ENCODE assay signal across 8 mouse cellular contexts in the genomic region with DNA sequence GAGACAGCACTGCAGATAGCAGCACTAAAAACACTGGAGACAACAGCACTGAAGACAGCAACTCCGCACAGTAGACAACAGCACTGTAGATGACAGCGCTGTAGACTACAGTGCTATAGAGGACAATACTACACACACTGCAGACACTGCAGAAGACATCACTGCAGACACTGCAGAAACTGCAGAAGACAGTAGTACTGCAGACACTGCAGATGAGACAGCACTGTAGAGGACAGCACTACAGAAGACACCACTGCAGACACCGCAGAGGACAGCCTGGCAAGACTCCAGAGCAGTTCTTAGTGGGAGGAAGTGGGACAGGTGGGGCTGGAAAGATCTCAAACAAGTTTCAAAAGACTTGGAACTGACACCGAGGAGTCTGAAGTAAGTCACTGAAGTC.
DNase-seq lines count a peak whose midpoint lies in the region; ATAC-seq and TF ChIP-seq lines count a peak whose summit lies in the region.

No protein-coding gene starts in this region.

- H3K4me3 ChIP-seq in midbrain, embryonic 13.5 days (replicated peaks), result no peak overlapping the region
- no peak overlapping the region for H3K4me3 ChIP-seq in midbrain, embryonic 14.5 days (replicated peaks; ENCODE audit: low read depth, low read length)
- no peak overlapping the region for H3K4me3 ChIP-seq in heart, embryonic 14.5 days (ENCODE audit: control insufficient read depth in 1 of 2, insufficient read depth in 1 of 2, low read depth in 1 of 2, low read length in 2 of 2)
- H3K4me3 ChIP-seq in liver, embryonic 14.5 days (ENCODE audit: insufficient read depth in 1 of 2, low read depth in 2 of 2, low read length in 2 of 2), result no peak overlapping the region

- no peak overlapping the region for H3K27ac ChIP-seq in midbrain, embryonic 13.5 days
- H3K27ac ChIP-seq in midbrain, embryonic 14.5 days (replicated peaks; ENCODE audit: low read depth, low read length), result no peak overlapping the region
- H3K27ac ChIP-seq in heart, embryonic 14.5 days (replicated peaks in 1 of 2; ENCODE audit: control insufficient read depth in 1 of 2, insufficient read depth in 1 of 2, low read depth in 2 of 2, low read length in 2 of 2), result no peak overlapping the region
- H3K27ac ChIP-seq in liver, embryonic 14.5 days, result no peak overlapping the region

- TF ChIP-seq CTCF in liver, embryonic 14.5 days (IDR thresholded peaks at IDR 0.05; ENCODE audit: low read depth), result no peak

- TF ChIP-seq EP300 in liver, embryonic 14.5 days (IDR thresholded peaks at IDR 0.05; ENCODE audit: low read depth), result no peak

- peak; percentile 50; the same call in 1 of the 2 replicates for ATAC-seq in midbrain, embryonic 13.5 days
- ATAC-seq in midbrain, embryonic 14.5 days (ENCODE audit: low FRiP score, low TSS enrichment), result no peak
- ATAC-seq in heart, embryonic 14.5 days (ENCODE audit: insufficient number of reproducible peaks, insufficient read depth, low FRiP score, low read depth), result no peak
- ATAC-seq in liver, embryonic 14.5 days (ENCODE audit: insufficient read depth), result 0 out of 2 replicates have a peak, but pooled peaks have one; percentile 23

- no peak overlapping the region for H3K9ac ChIP-seq in midbrain, embryonic 13.5 days (replicated peaks)
- no peak overlapping the region for H3K9ac ChIP-seq in midbrain, embryonic 14.5 days (replicated peaks; ENCODE audit: low read length)
- no peak overlapping the region for H3K9ac ChIP-seq in heart, embryonic 14.5 days (ENCODE audit: low read length)
- no peak overlapping the region for H3K9ac ChIP-seq in liver, embryonic 14.5 days (replicated peaks)

- no peak overlapping the region for H3K4me2 ChIP-seq in midbrain, embryonic 13.5 days (replicated peaks)
- no peak overlapping the region for H3K4me2 ChIP-seq in midbrain, embryonic 14.5 days (ENCODE audit: low read length)
- H3K4me2 ChIP-seq in heart, embryonic 14.5 days (ENCODE audit: low read length), result 0 out of 2 replicates have a peak overlapping the region, but pooled peaks have one; percentile 3
- H3K4me2 ChIP-seq in liver, embryonic 14.5 days (ENCODE audit: low read depth), result no peak overlapping the region

- WGBS in midbrain, embryonic 13.5 days, result 96% methylated on average over 4 of the region's 4 CpGs
- WGBS in midbrain, embryonic 14.5 days, result 94% methylated on average over 4 of the region's 4 CpGs
- WGBS in heart, embryonic 14.5 days, result 72% methylated on average over 4 of the region's 4 CpGs
- 61% methylated on average over 4 of the region's 4 CpGs for WGBS in liver, embryonic 14.5 days (ENCODE audit: insufficient replicate concordance)

- no peaks in the 10 kb centered on the region for H3K36me3 ChIP-seq in midbrain, embryonic 13.5 days
- H3K36me3 ChIP-seq in midbrain, embryonic 14.5 days (ENCODE audit: control insufficient read depth, insufficient read depth, low read length), result no peaks in the 10 kb centered on the region
- no peaks in the 10 kb centered on the region for H3K36me3 ChIP-seq in heart, embryonic 14.5 days (ENCODE audit: control insufficient read depth, insufficient read depth, low read length)
- no peaks in the 10 kb centered on the region for H3K36me3 ChIP-seq in liver, embryonic 14.5 days (replicated peaks; ENCODE audit: control insufficient read depth, insufficient read depth, low read depth)

- H3K9me3 ChIP-seq in midbrain, embryonic 13.5 days, result no peaks in the 10 kb centered on the region
- no peaks in the 10 kb centered on the region for H3K9me3 ChIP-seq in midbrain, embryonic 14.5 days (ENCODE audit: control insufficient read depth, low read length)
- H3K9me3 ChIP-seq in heart, embryonic 14.5 days (ENCODE audit: control insufficient read depth, low read length), result no peaks in the 10 kb centered on the region
- no peaks in the 10 kb centered on the region for H3K9me3 ChIP-seq in liver, embryonic 14.5 days (ENCODE audit: control insufficient read depth, low read length)

- peak; percentile 51 to 81 for DNase-seq in adrenal gland, adult (ENCODE audit: inconsistent age in 2 of 2, low spot score in 1 of 2)
- DNase-seq in adrenal gland, postnatal 4 days (ENCODE audit: low spot score in 2 of 2), result no peak
- DNase-seq in midbrain, embryonic 14.5 days, result no peak
- no peak for DNase-seq in liver, embryonic 14.5 days (ENCODE audit: low read depth in 3 of 3, low spot score in 3 of 3)
- DNase-seq in spleen, adult 12 weeks (ENCODE audit: low spot score), result no peak
- DNase-seq in embryo, embryonic 10 days (ENCODE audit: low spot score), result no peak

- H3K27me3 ChIP-seq in midbrain, embryonic 13.5 days, result no peaks in the 10 kb centered on the region
- no peaks in the 10 kb centered on the region for H3K27me3 ChIP-seq in midbrain, embryonic 14.5 days (ENCODE audit: control insufficient read depth, insufficient read depth, low read length)
- no peaks in the 10 kb centered on the region for H3K27me3 ChIP-seq in heart, embryonic 14.5 days (ENCODE audit: control insufficient read depth, insufficient read depth, low read length)
- H3K27me3 ChIP-seq in liver, embryonic 14.5 days (ENCODE audit: control insufficient read depth, insufficient read depth, low read length), result no peaks in the 10 kb centered on the region

- no peaks in the 10 kb centered on the region for H3K4me1 ChIP-seq in midbrain, embryonic 13.5 days (replicated peaks)
- no peaks in the 10 kb centered on the region for H3K4me1 ChIP-seq in midbrain, embryonic 14.5 days (ENCODE audit: control insufficient read depth, insufficient read depth, low read length)
- H3K4me1 ChIP-seq in heart, embryonic 14.5 days (ENCODE audit: control insufficient read depth in 2 of 2, insufficient read depth in 2 of 2, low read length in 2 of 2), result 0 out of 4 replicates have a peak, but pooled peaks cover 0 to 2% of the 10 kb centered on the region in 2 experiments
- peaks cover 0 to 7% of the 10 kb centered on the region in 2 experiments; a peak in 1 of 4 replicates for H3K4me1 ChIP-seq in liver, embryonic 14.5 days (replicated peaks; ENCODE audit: control insufficient read depth in 2 of 2, insufficient read depth in 2 of 2, low read length in 1 of 2)

Comparison
In these comparisons a context has a peak if more than half of its experiments do, and no peak if none do; other contexts are left out.
1. DNase-seq: peak in adrenal gland, adult (2 of 2); none in adrenal gland, postnatal 4 days (0 of 2), midbrain, embryonic 14.5 days (single experiment), liver, embryonic 14.5 days (0 of 3), spleen, adult 12 weeks (single experiment) and embryo, embryonic 10 days (single experiment).
2. ATAC-seq: peak in midbrain, embryonic 13.5 days (single experiment) and liver, embryonic 14.5 days (single experiment); none in midbrain, embryonic 14.5 days (single experiment) and heart, embryonic 14.5 days (single experiment).